Mouse (Mus musculus): ENCODE measurements around the gene Dpm1. TPM values are rescaled to one million over a fixed set of nuclear protein-coding genes. Genes with fewer than 3 reads are reported as not detected.

The Dpm1 gene
- total RNA-seq, 2 experiments from 2014 or later: 54.6 to 55.4 TPM

- intact Hi-C loops (cut with DNase I): loop anchor here (1.0 kb wide), 1 partner anchor 24 kb away; the partner anchor contains the start of gene Adnp
These were observed 531 bp upstream of the Dpm1 start for GRCm38 (mm10) chr2:168230773-168231470.

GRCm38 (mm10) chr2:168229116-168230025 lies 1.0 kb downstream of the Dpm1 start:
- peak; percentile 51 to 57 for DNase-seq (ENCODE audit: low spot score in 2 of 2)
- intact Hi-C loops (cut with DNase I): loop anchor here (1.0 kb wide), 1 partner anchor 22 kb away; the partner anchor contains the start of gene Adnp

More at GRCm38 (mm10) chr2:168230773-168231470, 531 bp upstream of the Dpm1 start:
- DNase-seq (ENCODE audit: low spot score in 2 of 2): peak; percentile 24 to 54

GRCm38 (mm10) chr2:168223326-168223725 lies 7.1 kb downstream of the Dpm1 start:
- DNase-seq (ENCODE audit: low spot score in 2 of 2): no peak
- intact Hi-C loops (cut with DNase I): no loop called here

GRCm38 (mm10) chr2:168213788-168214397 lies 16.5 kb downstream of the Dpm1 start:
- intact Hi-C loops (cut with DNase I): no loop called here

GRCm38 (mm10) chr2:168207883-168208282 lies 22.5 kb downstream of the Dpm1 start:
- no peak for DNase-seq (ENCODE audit: low spot score in 2 of 2)
- intact Hi-C loops (cut with DNase I): loop anchor here (1.0 to 2.0 kb wide), 3 partner anchors 17 to 79 kb away; partner anchors contain the start of genes Dpm1, Gm20716 and Mocs3

More at GRCm38 (mm10) chr2:168213788-168214397, 16.5 kb downstream of the Dpm1 start:
- DNase-seq (ENCODE audit: low spot score in 2 of 2): no peak

GRCm38 (mm10) chr2:168206725-168207644 lies 23.4 kb downstream of the Dpm1 start, which contains the start of gene Adnp:
Adnp (minus strand) TSS chr2:168207112.
- intact Hi-C loops (cut with DNase I): loop anchor here (1.0 to 2.0 kb wide), 2 partner anchors 23 to 78 kb away; partner anchors contain the start of genes Dpm1, Gm20716 and Mocs3
- DNase-seq (ENCODE audit: low spot score in 2 of 2): peak; percentile 97

- peak in 1 of 2 experiments; percentile 38 for DNase-seq (ENCODE audit: low spot score in 2 of 2)
- intact Hi-C loops (cut with DNase I): loop anchor here (1.0 to 2.0 kb wide), 2 partner anchors 77 to 89 kb away; no protein-coding TSS in a partner anchor
These were observed 24.4 kb downstream of the Dpm1 start for GRCm38 (mm10) chr2:168205681-168206631.

GRCm38 (mm10) chr2:168205265-168205664 lies 25.1 kb downstream of the Dpm1 start:
- DNase-seq (ENCODE audit: low spot score in 2 of 2): peak; percentile 90 to 96
- intact Hi-C loops (cut with DNase I): loop anchor here (1.0 kb wide), 1 partner anchor 88 kb away; no protein-coding TSS in a partner anchor

- intact Hi-C loops (cut with DNase I): no loop called here
- DNase-seq (ENCODE audit: low spot score in 2 of 2): no peak
These were observed 25.9 kb downstream of the Dpm1 start for GRCm38 (mm10) chr2:168204476-168204999.

GRCm38 (mm10) chr2:168200014-168200691 lies 30.2 kb downstream of the Dpm1 start:
- intact Hi-C loops (cut with DNase I): no loop called here
- no peak for DNase-seq (ENCODE audit: low spot score in 2 of 2)

GRCm38 (mm10) chr2:168199476-168199875 lies 30.9 kb downstream of the Dpm1 start:
- DNase-seq (ENCODE audit: low spot score in 2 of 2): no peak
- intact Hi-C loops (cut with DNase I): no loop called here

- DNase-seq (ENCODE audit: low spot score in 2 of 2): no peak
- intact Hi-C loops (cut with DNase I): no loop called here
These were observed 32.0 kb downstream of the Dpm1 start for GRCm38 (mm10) chr2:168198421-168198820.

- DNase-seq (ENCODE audit: low spot score in 2 of 2): no peak
- intact Hi-C loops (cut with DNase I): no loop called here
These were observed 34.7 kb downstream of the Dpm1 start for GRCm38 (mm10) chr2:168195721-168196120.

GRCm38 (mm10) chr2:168193685-168194084 lies 36.7 kb downstream of the Dpm1 start:
- intact Hi-C loops (cut with DNase I): no loop called here
- no peak for DNase-seq (ENCODE audit: low spot score in 2 of 2)

- no peak for DNase-seq (ENCODE audit: low spot score in 2 of 2)
- intact Hi-C loops (cut with DNase I): no loop called here
These were observed 38.5 kb downstream of the Dpm1 start for GRCm38 (mm10) chr2:168191856-168192255.

GRCm38 (mm10) chr2:168175946-168176345 lies 54.4 kb downstream of the Dpm1 start:
- intact Hi-C loops (cut with DNase I): no loop called here
- no peak for DNase-seq (ENCODE audit: low spot score in 2 of 2)

Measured in left cerebral cortex, postnatal 25 days (tissue).